Mouse (Mus musculus): ENCODE data around the gene Eya2.

- TF ChIP-seq CTCF (IDR thresholded peaks at IDR 0.05; ENCODE audit: low read depth, low read length) (no peak), GATA1 (IDR thresholded peaks at IDR 0.05; ENCODE audit: borderline replicate concordance, low read length) (no peak), GATA2 (IDR thresholded peaks at IDR 0.05; ENCODE audit: borderline replicate concordance, low read depth, low read length) (no peak), POLR2AphosphoS5 (IDR thresholded peaks at IDR 0.05; ENCODE audit: insufficient replicate concordance, low read depth, low read length) (no peak), TAL1 (conservative IDR thresholded peaks at IDR 0.05; ENCODE audit: low read depth, low read length) (no peak)
These were observed 164.7 kb downstream of the Eya2 start for GRCm38 (mm10) chr2:165759421-165759985.

All from G1E (cell line).